Mouse (Mus musculus) brain, embryonic 14.5 days (tissue): ENCODE results near the gene Baat. TPM values are rescaled to one million over a fixed set of nuclear protein-coding genes. Genes with fewer than 3 reads are reported as not detected.
A peak's percentile ranks its signal among the peaks of the same experiment; 100 is the strongest.
"Not testable (repeated sequence)": the region's sequence is repeated elsewhere in the genome, so short reads cannot be mapped to it uniquely, and the experiment has no call there.

Experiments used
- DNase-seq: peaks from one replicate; pipeline ENCODE4 v3.0.0-alpha.2; 2011; ENCODE audit warnings: low read depth
- CTCF ChIP-seq: fragments of 200-500 bp; IDR thresholded peaks from 2 replicates; pipeline ENCODE4 v1.5.1; 2012; ENCODE audit warnings: inconsistent platforms, mild to moderate bottlenecking, moderate library complexity, borderline replicate concordance; ENCODE audit not compliant: insufficient read depth, insufficient read length; ENCODE audit errors: extremely low read depth
- POLR2A ChIP-seq: fragments of 200-500 bp; IDR thresholded peaks from 2 replicates; pipeline ENCODE4 v1.6.1; 2012; ENCODE audit warnings: mild to moderate bottlenecking, inconsistent platforms, borderline replicate concordance; ENCODE audit not compliant: poor library complexity, insufficient read depth, insufficient read length, severe bottlenecking; ENCODE audit errors: extremely low read depth
- polyA plus RNA-seq: library from polyadenylated mRNA; depleted of rRNA; stranded (reverse); fragments of >200 nt; gene quantifications from 2 replicates; pipeline ENCODE4 v1.2.3, GENCODE M21; 2012

Baat gene
- polyA plus RNA-seq, 1 experiment = 0.12 TPM

DNA sequence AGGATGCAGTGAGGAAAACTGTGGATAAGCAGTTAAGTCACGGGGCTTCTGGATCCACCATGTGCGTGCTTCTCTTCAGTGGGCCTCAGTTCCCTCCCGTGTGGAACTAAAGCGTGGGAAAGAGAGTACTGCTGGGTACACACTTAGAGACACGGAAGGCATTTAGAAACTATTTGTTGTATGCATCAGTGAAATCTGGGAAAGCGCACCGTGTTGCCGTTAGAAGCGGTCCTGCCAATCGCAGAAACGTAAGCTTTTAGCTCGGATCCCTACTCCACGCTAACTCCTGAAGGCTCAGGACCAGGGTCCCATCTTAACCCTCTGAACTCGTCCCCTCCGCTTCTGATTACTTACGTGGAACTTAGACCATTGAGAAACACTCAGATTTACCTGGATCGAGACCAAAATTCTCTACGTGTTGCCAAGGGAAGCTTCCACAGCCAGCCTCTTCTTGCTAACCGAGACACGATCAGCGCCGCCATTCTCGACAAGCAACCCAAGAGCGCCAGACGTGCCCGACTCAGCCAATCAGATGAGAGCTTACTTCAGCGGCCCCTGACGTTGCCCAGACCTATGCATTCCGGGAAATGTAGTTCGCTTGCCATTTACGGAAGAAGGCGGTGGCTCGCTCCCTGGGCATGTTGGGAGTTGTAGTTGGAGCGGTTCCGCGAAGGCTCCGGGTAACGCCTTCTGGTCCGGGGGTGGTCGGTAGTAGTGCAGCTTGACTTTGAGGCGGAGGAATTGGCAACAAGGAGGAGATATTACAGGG lies 14.4 kb upstream of the Baat start, which contains the start of the genes Mrpl50 and Zfp189:
Gene Mrpl50, minus strand, starts transcription at position 522 of the 769 bp plus-strand sequence.
Gene Zfp189, plus strand, starts transcription at position 605 of the 769 bp plus-strand sequence.
- peak; percentile 100 for DNase-seq
- no peak for TF ChIP-seq CTCF
- TF ChIP-seq POLR2A = peak; percentile 59; the same call in 1 of the 2 replicates

DNA sequence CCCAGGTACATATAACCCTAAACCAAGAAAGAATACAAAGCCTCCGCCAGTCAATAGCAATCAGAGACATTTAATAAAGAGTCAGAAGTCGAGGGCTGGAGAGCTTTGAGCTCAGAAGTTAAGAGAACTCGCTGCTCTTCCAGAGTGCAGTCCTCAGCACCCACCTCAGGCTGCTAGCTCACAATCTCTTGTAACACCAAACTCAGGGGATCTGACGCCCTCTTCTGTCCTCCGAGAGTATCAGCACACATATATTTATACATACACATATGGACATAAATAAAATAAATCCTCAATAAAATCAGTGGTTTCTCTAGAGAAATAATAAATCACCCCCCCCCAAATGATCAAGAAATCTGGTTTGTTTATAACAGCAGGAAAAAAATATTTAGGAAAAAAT lies 13.1 kb upstream of the Baat start:
- TF ChIP-seq POLR2A (no peak), CTCF (no peak; the same call in 1 of the 2 replicates)
- peak; percentile 27 for DNase-seq

DNA sequence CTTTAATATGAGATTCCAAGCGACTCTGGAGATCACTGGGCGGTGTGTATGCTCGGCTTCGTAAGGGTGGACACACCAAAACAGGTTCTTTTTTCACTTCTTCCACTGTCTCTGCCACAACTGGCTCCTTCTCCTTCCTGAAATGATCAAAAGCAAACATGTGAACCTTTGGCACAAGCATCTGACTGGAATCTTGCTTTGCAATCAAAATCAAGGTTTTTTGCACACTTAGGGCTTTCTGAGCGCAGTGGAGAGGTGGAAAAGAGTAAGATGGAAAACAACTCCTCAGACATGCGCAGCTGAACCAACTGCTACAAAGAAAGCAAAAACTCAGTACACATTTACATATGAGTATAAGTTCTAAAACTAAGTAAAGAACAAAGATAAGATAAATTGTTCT lies 8.1 kb upstream of the Baat start:
- DNase-seq = no peak
- no peak for TF ChIP-seq POLR2A
- no peak for TF ChIP-seq CTCF

DNA sequence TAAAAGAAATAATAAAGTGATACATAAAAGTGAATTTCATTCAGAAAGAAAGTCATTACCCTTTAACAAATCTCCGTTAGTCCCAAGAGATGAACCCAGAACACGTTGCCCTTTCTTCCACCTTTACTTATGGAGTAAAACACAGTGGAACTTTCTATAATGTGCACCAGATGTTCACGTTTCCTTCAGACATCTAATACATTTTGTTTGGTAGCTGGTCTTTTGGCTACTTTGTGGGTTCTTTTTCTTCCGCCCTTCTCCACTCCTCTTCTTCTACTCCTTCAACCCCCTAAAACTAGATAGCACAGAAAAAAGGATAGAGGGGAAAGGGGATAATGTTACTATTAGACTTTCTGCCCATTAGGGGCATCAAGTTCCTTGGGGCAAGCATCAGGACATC lies 6.3 kb upstream of the Baat start:
- DNase-seq = no peak
- no peak for TF ChIP-seq CTCF
- no peak for TF ChIP-seq POLR2A

DNA sequence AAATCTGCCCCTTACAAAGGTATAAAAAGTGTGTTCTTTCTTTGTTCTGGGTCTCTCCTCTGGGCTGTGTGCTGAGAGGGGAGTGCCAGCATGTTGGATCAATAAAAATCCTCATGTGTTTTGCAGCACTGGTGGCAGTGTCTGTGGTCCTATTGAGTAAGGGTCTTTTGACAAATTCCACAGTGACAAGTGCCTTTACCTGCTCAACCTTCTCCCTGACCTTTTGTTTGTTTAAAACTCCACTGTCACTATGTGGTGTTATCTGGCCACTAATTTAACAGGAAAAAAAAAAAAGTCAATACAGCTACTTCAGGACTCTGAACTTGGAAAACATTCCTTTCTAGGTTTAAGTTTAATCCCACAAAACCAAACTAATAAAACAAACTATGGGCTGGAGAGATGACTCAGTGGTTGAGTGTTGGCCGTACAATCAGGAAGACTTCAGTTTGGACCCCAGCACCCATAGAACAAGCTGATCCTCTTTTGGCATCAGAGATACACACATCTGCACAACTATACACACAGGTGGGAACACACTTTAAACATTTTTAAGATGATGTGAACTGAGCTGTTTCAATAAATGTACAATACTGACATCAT lies 4.0 kb upstream of the Baat start:
- DNase-seq = not testable (repeated sequence)

DNA sequence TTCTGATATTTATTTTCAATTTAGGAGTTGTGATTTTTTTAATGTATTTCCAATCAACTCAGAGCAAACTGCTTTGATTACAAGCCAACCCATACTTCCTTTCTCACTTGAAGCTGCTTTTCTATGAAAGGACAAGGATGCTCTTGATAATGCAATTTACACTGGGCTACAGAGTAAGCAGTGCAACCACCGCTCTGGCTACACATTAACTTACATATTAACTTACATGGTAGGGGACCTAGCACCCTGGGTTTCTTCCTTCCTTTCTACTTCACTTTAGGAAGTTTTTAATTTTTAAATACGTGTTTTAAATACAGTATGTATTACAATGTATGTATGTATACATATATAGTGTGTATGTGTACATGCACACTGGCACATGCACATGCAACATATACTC lies 2.8 kb upstream of the Baat start:
- TF ChIP-seq CTCF (no peak), POLR2A (no peak)

DNA sequence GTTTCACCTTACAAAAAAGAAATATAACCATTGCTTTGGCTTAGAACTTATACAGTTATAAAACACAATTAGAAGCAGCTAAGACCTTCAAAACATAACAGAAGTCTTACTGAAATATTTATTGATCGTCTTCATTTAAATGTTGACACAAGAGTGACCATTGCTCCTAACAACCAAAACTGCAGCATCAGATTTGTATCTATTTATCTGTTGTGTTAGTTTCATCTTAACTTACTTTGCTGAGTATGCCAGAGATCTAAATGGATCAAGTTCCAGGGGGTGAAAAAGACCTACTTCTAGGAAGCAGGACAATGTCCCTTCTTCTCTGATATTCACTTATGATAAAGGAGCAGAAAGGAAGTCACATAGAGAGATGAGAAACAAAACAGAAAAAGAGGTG lies 2.8 kb downstream of the Baat start:
- TF ChIP-seq POLR2A = no peak
- TF ChIP-seq CTCF = no peak
- DNase-seq = no peak

More for the DNA sequence above, 2.8 kb upstream of the Baat start:
- no peak for DNase-seq

DNA sequence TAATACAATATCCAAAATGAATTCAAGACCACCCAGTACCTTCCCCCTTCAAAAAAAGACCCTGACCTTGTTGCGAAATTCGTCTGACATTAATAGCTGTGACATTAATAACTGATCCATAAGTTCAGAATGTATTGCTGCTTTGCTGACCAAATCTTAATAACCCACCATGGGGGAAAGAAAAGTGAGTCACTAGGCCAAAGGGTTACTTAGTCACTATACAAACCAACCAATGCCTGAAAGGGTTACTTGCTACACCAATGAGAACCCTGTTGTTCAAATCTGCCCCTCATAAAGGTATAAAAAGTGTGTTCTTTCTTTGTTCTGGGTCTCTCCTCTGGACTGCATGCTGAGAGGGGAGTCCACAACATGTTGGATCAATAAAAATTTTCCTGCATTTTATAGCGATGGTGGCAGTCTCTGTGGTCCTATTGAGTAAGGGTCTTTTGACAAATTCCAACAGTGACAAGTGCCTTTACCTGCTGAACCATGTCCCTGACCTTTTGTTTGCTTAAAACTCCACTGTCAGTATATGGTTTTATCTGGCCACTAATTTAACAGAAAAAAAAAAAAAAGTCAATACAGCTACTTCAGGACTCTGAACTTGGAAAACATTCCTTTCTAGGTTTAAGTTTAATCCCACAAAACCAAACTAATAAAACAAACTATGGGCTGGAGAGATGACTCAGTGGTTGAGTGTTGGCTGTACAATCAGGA lies 20.3 kb downstream of the Baat start:
- not testable (repeated sequence) for DNase-seq

DNA sequence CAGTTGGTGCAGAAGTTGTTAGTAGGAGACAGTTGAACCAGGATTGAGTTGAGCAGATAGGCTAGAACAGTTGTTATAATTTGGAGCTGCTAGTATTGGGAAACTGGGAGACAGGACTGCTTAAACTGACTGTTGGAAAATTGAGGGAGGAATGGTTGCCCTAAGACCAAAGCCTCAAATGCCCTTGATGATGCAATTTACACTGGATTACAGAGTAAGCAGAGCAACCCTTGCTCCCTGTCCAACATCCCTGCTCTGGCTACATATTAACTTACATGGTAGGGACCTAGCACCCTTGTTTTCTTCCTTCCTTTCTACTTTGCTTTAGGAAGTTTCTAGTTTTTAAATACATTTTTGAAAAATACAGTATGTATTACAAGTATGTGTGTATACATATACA lies 20.9 kb downstream of the Baat start:
- no peak for DNase-seq
- TF ChIP-seq POLR2A (no peak), CTCF (no peak)

DNA sequence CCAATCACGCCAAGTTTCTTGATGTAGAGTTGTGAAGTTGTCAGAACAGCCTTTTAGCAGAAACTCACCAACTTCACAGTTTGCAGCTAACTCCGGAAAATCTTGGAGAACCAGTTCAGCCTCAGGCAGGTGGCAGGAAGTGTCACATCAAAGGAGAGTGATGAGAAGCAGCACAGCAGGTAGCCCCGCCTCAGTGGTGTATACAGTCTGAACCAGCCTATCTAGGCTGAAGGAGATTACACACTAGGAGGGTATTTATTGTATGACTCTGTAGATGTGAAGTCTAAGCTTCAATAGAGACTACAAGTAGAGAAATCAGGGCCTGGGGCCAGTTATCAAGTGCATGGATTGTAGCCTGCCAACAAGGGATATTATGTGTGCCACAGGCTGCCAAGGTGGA lies 25.5 kb downstream of the Baat start:
- no peak for TF ChIP-seq CTCF
- peak; percentile 3 for DNase-seq

DNA sequence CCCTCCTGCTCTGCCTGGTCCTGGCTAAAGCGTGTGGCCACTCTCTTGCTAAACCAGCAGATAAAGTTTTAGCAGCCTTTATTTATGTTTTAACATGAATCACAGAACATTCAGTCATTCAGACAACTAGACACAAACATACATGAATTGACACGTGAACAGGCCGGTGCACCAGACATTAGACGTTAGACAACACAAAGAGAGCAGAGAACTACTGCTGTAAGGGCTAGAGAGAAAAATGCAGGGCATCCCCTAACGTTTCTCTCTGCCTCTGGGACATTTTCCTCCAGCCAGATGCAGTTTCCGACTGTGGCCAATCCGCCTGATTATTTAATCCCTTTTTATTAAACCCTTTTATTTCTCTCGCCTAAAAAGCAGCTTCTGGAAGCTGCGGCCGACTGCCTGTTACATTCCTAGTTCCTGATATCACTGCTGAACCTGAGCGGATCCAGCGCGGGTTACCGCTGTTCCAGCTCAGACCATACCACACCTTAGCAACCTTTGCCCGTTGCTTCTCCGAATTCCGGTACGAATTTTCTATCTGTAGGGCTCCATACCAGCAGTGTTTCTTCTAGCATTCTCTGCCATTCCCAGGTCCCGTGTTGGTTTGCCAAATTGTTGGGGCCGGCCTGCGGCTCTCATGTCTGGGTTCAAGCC lies 26.1 kb downstream of the Baat start:
- DNase-seq = peak; percentile 13

DNA sequence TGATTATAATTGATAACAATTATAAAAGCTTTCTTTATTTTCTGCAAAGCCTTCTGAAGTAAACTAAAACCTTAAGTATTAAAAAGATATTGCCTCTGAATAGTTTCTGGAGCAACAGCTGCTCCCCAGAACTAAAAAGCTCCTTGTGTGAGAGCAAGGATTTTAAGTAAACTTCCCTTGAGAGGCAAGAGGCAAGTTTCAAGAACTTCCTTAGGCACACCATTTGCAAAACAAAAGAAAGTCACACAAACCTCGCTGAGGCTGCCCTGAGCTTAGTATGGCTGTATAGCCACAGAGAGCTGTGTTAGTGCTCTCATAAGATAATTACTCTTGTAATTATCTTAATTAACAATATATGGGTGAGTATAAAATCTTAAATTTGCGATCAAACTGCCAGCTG lies 27.3 kb downstream of the Baat start:
- peak; percentile 8 for DNase-seq

More for the DNA sequence above, 26.1 kb downstream of the Baat start:
- no peak for TF ChIP-seq CTCF
- TF ChIP-seq POLR2A = no peak
